Mouse (Mus musculus) liver (tissue): Measurements from ENCODE around the gene Neo1.
A peak's percentile ranks its signal among the peaks of the same experiment; 100 is the strongest.

Experiments used
- DNase-seq: peaks from one replicate; pipeline ENCODE4 v3.0.0-alpha.2; 2020; ENCODE audit warnings: mixed read lengths

Gene Neo1

GRCm38 (mm10) chr9:59036159-59036731 lies at the start of gene Neo1:
Gene Neo1, minus strand, starts transcription at chr9:59036441.
- DNase-seq, result peak; percentile 78

- no peak for DNase-seq
Observed at GRCm38 (mm10) chr9:59075632-59076031, 39.4 kb upstream of the Neo1 start.

- no peak for DNase-seq
Observed at GRCm38 (mm10) chr9:59073887-59074286, 37.6 kb upstream of the Neo1 start.

- DNase-seq, result no peak
Observed at GRCm38 (mm10) chr9:59072076-59072777, 36.0 kb upstream of the Neo1 start.

DNA sequence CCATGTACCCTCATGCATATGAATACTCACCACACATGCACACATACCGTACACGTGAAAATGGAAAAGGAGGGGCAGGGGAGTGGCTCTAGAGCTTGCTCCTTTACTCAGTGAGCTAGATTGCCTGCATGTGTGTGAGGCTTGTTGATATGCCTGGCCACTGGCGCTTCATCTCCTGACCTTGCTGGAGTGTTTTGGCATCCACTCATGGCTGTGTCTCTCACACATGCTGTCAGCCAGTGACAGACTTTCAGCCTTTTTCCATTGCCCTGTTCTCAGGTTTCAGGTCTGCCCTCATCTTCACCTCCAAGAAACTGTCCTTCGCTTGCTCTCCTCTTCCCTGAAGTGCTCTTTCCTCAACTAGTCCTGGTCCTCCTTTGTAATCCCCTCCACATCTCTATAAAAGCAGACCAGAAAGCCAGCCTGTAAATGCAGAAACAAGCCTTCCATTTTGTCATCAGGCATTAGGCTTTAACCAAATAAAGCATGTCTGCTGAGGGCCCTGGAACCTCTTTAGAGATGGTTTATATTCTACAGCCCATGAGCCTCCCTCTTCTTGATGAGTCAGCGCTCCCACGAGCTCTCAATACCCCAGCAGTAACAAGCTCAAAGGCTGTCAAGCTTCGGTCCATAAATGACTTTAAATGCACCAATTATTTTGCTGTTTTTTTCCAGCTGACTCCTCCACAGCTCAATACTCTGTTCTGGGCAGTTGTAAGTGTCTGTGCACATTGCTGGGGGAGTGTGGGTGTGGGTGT lies 35.2 kb upstream of the Neo1 start:
- DNase-seq, result no peak

GRCm38 (mm10) chr9:59070216-59070615 lies 34.0 kb upstream of the Neo1 start:
- DNase-seq, result no peak

- DNase-seq, result no peak
Observed at GRCm38 (mm10) chr9:59065616-59066301, 29.5 kb upstream of the Neo1 start.

- no peak for DNase-seq
Observed at GRCm38 (mm10) chr9:59062409-59062808, 26.2 kb upstream of the Neo1 start.

GRCm38 (mm10) chr9:59060026-59060605 lies 23.9 kb upstream of the Neo1 start:
- DNase-seq, result no peak

- DNase-seq, result no peak
Observed at GRCm38 (mm10) chr9:59059158-59059557, 22.9 kb upstream of the Neo1 start.

GRCm38 (mm10) chr9:59058060-59058459 lies 21.8 kb upstream of the Neo1 start:
- no peak for DNase-seq

GRCm38 (mm10) chr9:59056281-59056680 lies 20.0 kb upstream of the Neo1 start:
- DNase-seq, result no peak

DNA sequence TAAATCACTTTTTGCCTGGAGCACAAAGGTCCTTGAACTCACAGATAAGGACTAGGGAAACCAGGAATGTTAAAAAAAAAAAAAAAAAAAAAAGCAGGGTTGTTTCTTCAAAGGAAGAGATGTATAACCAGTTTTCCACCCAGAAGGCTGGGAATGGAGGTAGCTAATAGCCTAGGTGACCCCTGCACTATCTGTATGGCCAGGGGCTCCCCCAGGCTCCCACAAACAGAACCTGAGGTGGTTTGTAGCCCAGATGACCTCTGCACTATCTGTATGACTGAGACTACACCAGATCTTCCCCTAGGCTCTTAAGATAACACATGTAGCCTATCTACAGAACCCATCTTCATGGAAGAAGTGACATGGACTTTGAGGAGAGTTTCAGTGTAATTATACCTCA lies 5.6 kb upstream of the Neo1 start:
- DNase-seq, result no peak

DNA sequence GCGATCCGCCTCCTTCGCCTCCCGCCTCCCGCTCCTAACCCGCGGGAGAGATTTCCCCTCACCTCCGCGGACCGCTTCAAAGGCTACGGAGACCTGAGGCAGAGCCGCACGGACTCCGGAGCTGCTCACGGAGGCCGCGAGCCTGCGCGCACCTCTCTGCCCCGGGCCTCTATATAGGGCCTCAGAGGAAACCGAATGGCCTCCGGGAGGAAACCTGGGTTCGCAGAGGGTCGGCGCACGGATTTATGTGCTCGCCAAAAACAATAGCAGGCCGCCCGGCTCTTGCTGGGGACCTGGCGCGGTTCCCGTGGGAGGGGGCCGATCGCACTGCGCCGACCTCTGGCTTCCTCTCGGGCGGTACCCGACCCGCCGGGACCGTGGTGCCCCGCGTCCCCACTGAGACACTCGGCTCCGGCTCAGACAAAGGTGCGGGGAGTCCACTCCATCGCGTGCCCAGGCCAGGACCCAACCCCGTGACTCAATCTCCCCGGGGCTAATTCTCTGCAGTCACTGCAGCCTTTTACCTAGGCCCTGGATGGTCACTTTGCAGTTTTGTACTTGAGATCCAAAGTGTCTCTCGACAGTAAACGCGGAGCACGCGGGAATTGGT lies 596 bp upstream of the Neo1 start:
- DNase-seq, result no peak

GRCm38 (mm10) chr9:59035342-59036158 lies 691 bp downstream of the Neo1 start:
- DNase-seq, result peak; percentile 18

GRCm38 (mm10) chr9:59034836-59035235 lies 1.4 kb downstream of the Neo1 start:
- no peak for DNase-seq

DNA sequence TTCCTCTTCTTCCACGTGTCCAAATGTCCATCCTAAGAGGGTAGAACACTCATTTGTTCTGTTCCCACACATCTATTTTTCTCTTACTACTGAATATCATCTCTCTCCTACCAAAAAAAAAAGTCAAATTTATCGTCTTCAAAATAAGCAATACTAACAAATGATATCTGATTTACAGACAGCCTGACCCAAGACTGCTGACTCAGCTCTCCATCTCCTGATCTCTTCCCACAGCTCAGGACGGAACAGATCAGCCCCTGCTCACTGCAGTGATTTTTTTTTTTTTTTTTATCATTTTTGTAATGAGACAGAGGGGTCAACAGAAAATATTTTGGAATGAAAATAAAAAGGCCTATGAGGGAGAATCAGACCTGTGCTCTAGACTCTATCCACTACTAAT lies 2.7 kb downstream of the Neo1 start:
- no peak for DNase-seq

- DNase-seq, result no peak
Observed at GRCm38 (mm10) chr9:59024245-59024844, 11.9 kb downstream of the Neo1 start.

- DNase-seq, result no peak
Observed at GRCm38 (mm10) chr9:59016060-59016719, 20.1 kb downstream of the Neo1 start.

- DNase-seq, result no peak
Observed at GRCm38 (mm10) chr9:59013365-59013764, 22.9 kb downstream of the Neo1 start.
